Mouse (Mus musculus) adrenal gland, adult 8-10 months (tissue): ENCODE measurements at regions not wholly inside any gene's neighbourhood (a gene's known extent, or its start where the extent isn't known, plus 50 kb on each side); places are given as distances from the start of the nearest gene placed in this dataset.
A peak's percentile ranks its signal among the peaks of the same experiment; 100 is the strongest.

Experiments
- DNase-seq: peaks from one replicate; pipeline ENCODE4 v3.0.0; 2022

- no peak for DNase-seq
Observed at GRCm38 (mm10) chr4:105912296-105912695, 122.6 kb downstream of the Gm12728 start.

GRCm38 (mm10) chr4:105914996-105915395, 125.3 kb downstream of the Gm12728 start:
- DNase-seq = peak; percentile 29

- no peak for DNase-seq
Observed at GRCm38 (mm10) chr4:105916229-105916628, 126.6 kb downstream of the Gm12728 start.

GRCm38 (mm10) chr4:105924781-105925382, 135.2 kb downstream of the Gm12728 start:
- DNase-seq = peak; percentile 72

- DNase-seq = no peak
Observed at GRCm38 (mm10) chr4:105925506-105925905, 135.8 kb downstream of the Gm12728 start.

DNA sequence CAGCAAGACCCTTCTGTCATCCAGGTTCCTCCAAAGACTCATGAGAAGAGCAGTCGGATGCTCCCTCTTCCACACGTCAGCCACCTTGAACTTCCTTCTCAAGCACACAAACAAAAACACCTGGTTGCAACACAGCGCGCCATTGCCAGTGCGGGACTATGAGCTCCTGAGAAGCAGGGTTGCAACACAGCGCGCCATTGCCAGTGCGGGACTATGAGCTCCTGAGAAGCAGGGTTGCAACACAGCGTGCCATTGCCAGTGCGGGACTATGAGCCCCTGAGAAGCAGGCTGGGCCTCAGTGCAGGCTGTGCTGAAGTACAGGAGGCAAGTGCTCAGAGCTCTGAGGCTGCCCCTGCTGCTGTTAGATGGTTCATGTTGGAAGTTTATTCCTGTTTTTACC, 140.0 kb downstream of the Gm12728 start:
- DNase-seq = no peak

- no peak for DNase-seq
Observed at GRCm38 (mm10) chr4:105934971-105935370, 145.3 kb downstream of the Gm12728 start.

DNA sequence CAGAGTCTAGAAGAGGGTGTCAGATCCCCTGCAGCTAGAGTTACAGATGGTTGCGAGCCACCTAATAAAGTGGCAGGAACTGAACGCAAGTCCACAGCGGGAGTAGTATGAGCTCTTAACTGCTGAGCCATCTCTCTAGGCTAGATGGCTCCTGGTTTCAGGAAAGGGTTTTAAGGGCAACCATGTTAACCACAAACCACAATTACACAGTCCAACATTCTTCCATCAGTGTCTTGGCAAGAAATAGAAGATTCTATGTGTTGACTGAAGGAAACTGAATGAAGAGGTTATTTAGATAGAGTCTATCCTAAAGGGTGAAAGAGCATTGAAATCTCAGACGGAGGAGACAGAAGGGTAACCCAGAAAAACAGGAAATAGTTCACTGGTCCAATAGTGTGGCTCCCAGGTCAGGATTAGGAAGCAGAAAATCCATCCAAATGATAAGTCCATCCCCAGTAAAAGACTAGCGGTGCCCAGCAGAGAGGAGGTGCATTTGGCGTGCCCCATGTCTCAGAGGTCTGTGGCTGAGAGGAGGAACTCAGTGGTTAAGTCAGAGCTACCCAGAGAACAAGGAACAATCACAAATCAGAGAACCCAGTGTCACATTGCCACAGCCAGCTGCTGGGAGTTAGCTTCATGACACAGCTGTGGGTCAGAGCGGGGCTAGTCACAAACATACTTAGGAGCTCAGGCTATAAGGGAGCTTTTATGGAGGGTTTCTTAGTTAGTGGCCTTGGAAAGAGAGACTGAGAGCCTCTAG, 147.3 kb downstream of the Gm12728 start:
- no peak for DNase-seq

GRCm38 (mm10) chr4:105937587-105937986, 147.9 kb downstream of the Gm12728 start:
- DNase-seq = no peak

- DNase-seq = no peak
Observed at GRCm38 (mm10) chr4:105938886-105939285, 149.2 kb downstream of the Gm12728 start.

DNA sequence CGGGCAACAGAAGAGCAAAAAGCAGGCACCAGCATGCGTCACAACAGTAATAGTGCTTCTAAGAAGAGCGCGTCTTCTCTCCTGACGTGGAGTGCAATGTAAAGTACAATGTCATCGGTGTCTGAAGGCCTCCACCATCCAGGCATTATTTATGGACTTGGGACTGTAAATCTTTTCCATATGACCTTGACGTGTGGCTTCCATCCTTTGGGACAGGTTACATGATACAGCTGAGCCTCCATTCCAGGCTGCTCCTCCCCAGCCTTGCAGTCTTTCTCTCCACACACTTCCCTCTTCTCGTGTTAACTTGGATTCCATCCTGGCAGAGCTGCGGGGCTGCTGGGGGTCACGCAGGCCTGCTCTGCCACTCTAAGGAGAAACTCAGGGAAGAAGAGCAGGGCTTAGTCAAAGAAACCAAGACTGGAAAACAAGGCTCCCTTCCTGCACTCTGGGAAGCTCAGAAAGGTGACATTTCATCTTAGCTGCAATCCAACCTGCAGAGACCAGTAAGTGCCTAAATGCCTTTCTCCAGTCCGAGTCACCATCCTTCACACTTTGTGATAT, 150.0 kb downstream of the Gm12728 start:
- DNase-seq = no peak

GRCm38 (mm10) chr4:105940891-105941290, 151.2 kb downstream of the Gm12728 start:
- DNase-seq = no peak

- DNase-seq = no peak
Observed at GRCm38 (mm10) chr4:105941785-105942184, 152.1 kb downstream of the Gm12728 start.

DNA sequence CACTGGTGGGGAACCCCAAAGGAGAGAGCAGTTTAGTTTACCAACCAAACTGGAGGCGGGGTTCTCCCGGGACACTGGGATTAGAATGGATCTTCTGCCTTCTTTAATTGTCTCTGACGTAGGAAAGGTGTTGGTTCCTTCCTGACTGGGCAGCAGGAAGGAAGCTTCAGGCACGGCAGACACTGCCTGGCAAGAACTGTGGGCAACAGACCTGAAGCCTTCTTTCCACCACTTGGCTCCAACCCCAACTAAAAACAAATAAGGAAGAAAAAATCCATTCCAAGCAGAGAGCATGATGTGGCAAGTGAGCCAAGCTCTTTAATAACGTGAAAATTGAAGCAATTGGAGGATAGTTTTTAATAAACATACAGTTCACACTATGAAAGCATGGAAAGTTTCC, 155.3 kb downstream of the Gm12728 start:
- no peak for DNase-seq

GRCm38 (mm10) chr4:105945921-105946320, 156.3 kb downstream of the Gm12728 start:
- DNase-seq = no peak

- DNase-seq = no peak
Observed at GRCm38 (mm10) chr4:105948326-105948725, 158.7 kb downstream of the Gm12728 start.

DNA sequence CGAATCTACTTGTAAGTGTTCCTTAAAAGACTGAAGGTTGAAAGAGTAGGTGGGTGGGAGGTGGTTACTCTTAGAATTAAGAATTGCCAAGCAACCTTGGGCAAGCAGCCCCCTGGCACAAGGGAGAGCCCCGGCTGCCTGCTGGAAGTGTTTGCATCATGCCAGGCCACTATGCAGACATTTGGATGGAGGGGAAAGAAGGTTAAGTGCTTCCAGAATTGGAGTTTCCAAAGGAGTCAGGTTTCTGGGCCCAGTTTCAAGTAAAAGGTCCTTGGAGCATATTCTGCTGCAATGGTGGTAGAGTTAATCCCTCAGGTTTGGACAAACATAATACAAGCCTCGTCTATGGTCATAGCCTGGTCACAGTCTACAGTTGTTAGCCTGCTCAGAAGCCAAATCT, 162.7 kb downstream of the Gm12728 start:
- no peak for DNase-seq

DNA sequence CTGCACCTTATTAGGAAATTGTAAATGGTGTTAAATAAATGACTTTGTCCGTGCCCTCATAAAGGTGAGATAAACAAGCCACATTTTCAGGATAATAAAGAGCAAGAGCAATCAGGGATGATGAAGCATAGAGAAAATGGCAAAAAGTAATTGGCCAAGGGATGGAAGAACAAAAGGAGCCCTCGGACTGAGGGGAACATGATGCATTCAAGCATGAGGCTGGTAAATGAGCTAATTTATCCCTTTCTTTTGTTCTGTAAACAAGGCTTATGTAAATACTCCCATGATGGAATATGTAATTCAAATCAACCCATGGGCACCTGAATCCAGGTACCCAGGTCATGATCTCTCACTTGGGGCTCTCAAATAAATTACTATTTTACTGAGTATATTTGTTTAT, 166.8 kb downstream of the Gm12728 start:
- no peak for DNase-seq

- DNase-seq = no peak
Observed at GRCm38 (mm10) chr4:105958331-105958730, 168.7 kb downstream of the Gm12728 start.

DNA sequence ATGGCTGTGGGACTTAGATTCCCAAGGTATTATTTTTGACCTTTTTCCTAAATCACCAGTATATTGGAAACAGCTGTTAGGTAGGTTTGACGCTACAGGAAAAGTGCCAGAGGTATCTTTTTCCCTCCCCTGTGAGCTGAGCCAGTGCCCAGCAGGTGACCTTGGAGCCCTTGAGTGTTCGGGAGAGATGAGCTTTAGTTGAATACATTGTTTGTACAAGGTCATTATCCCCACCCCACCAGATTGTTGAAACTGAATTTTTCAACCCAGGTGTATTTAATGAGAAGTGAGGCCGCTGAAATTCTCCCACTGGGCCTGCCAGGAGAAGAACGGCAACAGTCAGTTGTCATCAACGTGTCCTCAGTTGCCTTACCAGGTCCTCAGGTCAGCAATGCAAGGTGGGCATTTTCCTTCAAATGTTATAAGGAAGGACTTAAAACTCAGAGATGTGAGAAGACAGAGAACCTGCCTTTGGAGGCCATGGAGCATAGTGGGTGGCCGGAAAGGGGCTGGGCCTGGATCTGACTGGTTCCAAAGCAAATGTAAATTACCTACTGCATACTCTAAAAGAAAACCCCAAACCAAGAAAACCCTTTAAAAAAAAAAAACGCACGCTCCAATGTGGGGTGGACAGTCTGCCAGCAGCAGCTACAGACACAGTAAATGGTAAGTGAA, 172.2 kb downstream of the Gm12728 start:
- DNase-seq = no peak

GRCm38 (mm10) chr4:105962542-105962941, 172.9 kb downstream of the Gm12728 start:
- DNase-seq = no peak

- no peak for DNase-seq
Observed at GRCm38 (mm10) chr4:105968324-105968723, 178.7 kb downstream of the Gm12728 start.

- DNase-seq = peak; percentile 75
Observed at GRCm38 (mm10) chr4:105969628-105970027, 180.0 kb downstream of the Gm12728 start.
